ENCODE assay signal across 8 mouse cellular contexts in genomic region chr19:11044996-11045711, GRCm38 (mm10). TPM values are rescaled to one million over a fixed set of nuclear protein-coding genes. Genes with fewer than 3 reads are reported as not detected.
DNase-seq lines count a peak whose midpoint lies in the region; ATAC-seq and TF ChIP-seq lines count a peak whose summit lies in the region.

No protein-coding gene starts in this region.

- peak; percentile 61 for TF ChIP-seq CTCF in heart, postnatal 0 days (IDR thresholded peaks at IDR 0.05; ENCODE audit: low read depth)
- TF ChIP-seq CTCF in lung, embryonic 14.5 days (IDR thresholded peaks at IDR 0.05; ENCODE audit: low read depth) = peak; percentile 64

- H3K36me3 ChIP-seq in forebrain, embryonic 10.5 days (replicated peaks) = no peaks in the 10 kb centered on the region
- no peaks in the 10 kb centered on the region for H3K36me3 ChIP-seq in heart, postnatal 0 days (replicated peaks; ENCODE audit: control insufficient read depth, insufficient read depth, low read length)
- no peaks in the 10 kb centered on the region for H3K36me3 ChIP-seq in lung, embryonic 14.5 days (ENCODE audit: insufficient read depth)
- H3K36me3 ChIP-seq in neural tube, embryonic 15.5 days = no peaks in the 10 kb centered on the region

- H3K9me3 ChIP-seq in forebrain, embryonic 10.5 days = no peaks in the 10 kb centered on the region
- no peaks in the 10 kb centered on the region for H3K9me3 ChIP-seq in heart, postnatal 0 days (replicated peaks; ENCODE audit: control insufficient read depth, low read length)
- H3K9me3 ChIP-seq in lung, embryonic 14.5 days (ENCODE audit: low read depth, low read length) = no peaks in the 10 kb centered on the region
- no peaks in the 10 kb centered on the region for H3K9me3 ChIP-seq in neural tube, embryonic 15.5 days (replicated peaks)

- no peak for TF ChIP-seq EP300 in heart, postnatal 0 days (IDR thresholded peaks at IDR 0.05; ENCODE audit: low read depth)

- H3K27me3 ChIP-seq in forebrain, embryonic 10.5 days (ENCODE audit: poor library complexity, severe bottlenecking) = peaks cover 8% of the 10 kb centered on the region; the same call in 1 of the 2 replicates
- no peaks in the 10 kb centered on the region for H3K27me3 ChIP-seq in heart, postnatal 0 days (ENCODE audit: control insufficient read depth, insufficient read depth, low read length)
- H3K27me3 ChIP-seq in lung, embryonic 14.5 days (ENCODE audit: insufficient read depth, low read length) = no peaks in the 10 kb centered on the region
- no peaks in the 10 kb centered on the region for H3K27me3 ChIP-seq in neural tube, embryonic 15.5 days (replicated peaks)

- H3K27ac ChIP-seq in forebrain, embryonic 10.5 days = peak overlapping the region; percentile 53; the same call in 1 of the 2 replicates
- no peak overlapping the region for H3K27ac ChIP-seq in heart, postnatal 0 days (ENCODE audit: low read depth)
- no peak overlapping the region for H3K27ac ChIP-seq in lung, embryonic 14.5 days (ENCODE audit: low read depth)
- H3K27ac ChIP-seq in neural tube, embryonic 15.5 days (replicated peaks) = no peak overlapping the region

- H3K4me3 ChIP-seq in forebrain, embryonic 10.5 days = peak overlapping the region; percentile 50
- peak overlapping the region; percentile 32 for H3K4me3 ChIP-seq in heart, postnatal 0 days (ENCODE audit: low read depth, low read length)
- peak overlapping the region; percentile 18 for H3K4me3 ChIP-seq in lung, embryonic 14.5 days (ENCODE audit: low read depth, low read length)
- H3K4me3 ChIP-seq in neural tube, embryonic 15.5 days (replicated peaks) = peak overlapping the region; percentile 40

- H3K9ac ChIP-seq in heart, postnatal 0 days (replicated peaks; ENCODE audit: low read depth, low read length) = no peak overlapping the region
- H3K9ac ChIP-seq in lung, embryonic 14.5 days = peak overlapping the region; percentile 18; the same call in 1 of the 2 replicates
- H3K9ac ChIP-seq in neural tube, embryonic 15.5 days (replicated peaks) = peak overlapping the region; percentile 20; the same call in 1 of the 2 replicates

- H3K4me2 ChIP-seq in heart, postnatal 0 days (ENCODE audit: low read depth, low read length) = peak overlapping the region; percentile 65
- H3K4me2 ChIP-seq in lung, embryonic 14.5 days = peak overlapping the region; percentile 56
- peak overlapping the region; percentile 73 for H3K4me2 ChIP-seq in neural tube, embryonic 15.5 days

- H3K4me1 ChIP-seq in forebrain, embryonic 10.5 days = peaks cover 9% of the 10 kb centered on the region
- H3K4me1 ChIP-seq in heart, postnatal 0 days (ENCODE audit: control insufficient read depth, insufficient read depth) = no peaks in the 10 kb centered on the region
- H3K4me1 ChIP-seq in lung, embryonic 14.5 days (ENCODE audit: insufficient read depth) = no peaks in the 10 kb centered on the region
- peaks cover 9% of the 10 kb centered on the region; the same call in 1 of the 2 replicates for H3K4me1 ChIP-seq in neural tube, embryonic 15.5 days

- 8% methylated on average over 35 of the region's 40 CpGs for WGBS in forebrain, embryonic 10.5 days
- WGBS in heart, postnatal 0 days = 6% methylated on average over 39 of the region's 40 CpGs
- WGBS in lung, embryonic 14.5 days = 8% methylated on average over 31 of the region's 40 CpGs
- 7% methylated on average over 35 of the region's 40 CpGs for WGBS in neural tube, embryonic 15.5 days

- peak; percentile 90 for DNase-seq in CD4-positive, CD25-positive, alpha-beta regulatory T cell, adult 2 months (ENCODE audit: low read depth, low spot score)
- DNase-seq in adrenal gland, adult 2 months = peak; percentile 74
- peak; percentile 65 for DNase-seq in forebrain, embryonic 10.5 days (ENCODE audit: extremely low spot score, low spot score)
- peak; percentile 99 for DNase-seq in heart, postnatal 0 days (ENCODE audit: low spot score)
- peak; percentile 65 for DNase-seq in kidney, postnatal 14 days
- DNase-seq in lung, embryonic 14.5 days = peak; percentile 83
- peak; percentile 53 to 55 for DNase-seq in thymus, adult 18-20 months

- peak; percentile 99 for ATAC-seq in heart, postnatal 0 days (ENCODE audit: insufficient read depth, low read depth)
- peak; percentile 100 for ATAC-seq in lung, embryonic 14.5 days (ENCODE audit: insufficient read depth)
- peak; percentile 98 for ATAC-seq in neural tube, embryonic 15.5 days (ENCODE audit: low FRiP score)

RNA-seq across cellular contexts. Expression of gene Ms4a18, which starts 27.3 kb away (rescaled TPM):
- total RNA-seq in adrenal gland, adult 2 months (2021) = not detected
- polyA plus RNA-seq in adrenal gland, adult 2 months (2012; rRNA removed) = not detected in 2 replicates
- not detected in 2 replicates for polyA plus RNA-seq in forebrain, embryonic 10.5 days (2016; fragmentation: Nextera tagmentation; extraction: Ambion mirVana)
- total RNA-seq in heart, postnatal 0 days (2014; rRNA removed; ENCODE audit: low replicate concordance) = not detected in 2 replicates
- polyA plus RNA-seq in heart, postnatal 0 days (2015; fragmentation: Nextera tagmentation; extraction: Ambion mirVana) = not detected in 2 replicates
- polyA plus RNA-seq in lung, embryonic 14.5 days (2014; fragmentation: Nextera tagmentation; extraction: Ambion mirVana) = not detected in 2 replicates
- 1.6 TPM in 1 of 2 replicates, not detected in the other for polyA plus RNA-seq in neural tube, embryonic 15.5 days (2015; fragmentation: Nextera tagmentation; extraction: Ambion mirVana)

RNA-seq across cellular contexts. Expression of gene Ms4a8a, which starts 35.7 kb away (rescaled TPM):
- total RNA-seq in adrenal gland, adult 2 months (2021) = 1 to 10 TPM; 3.5 to 3.9 TPM
- 0.57 and 0.95 TPM in 2 replicates for polyA plus RNA-seq in adrenal gland, adult 2 months (2012; rRNA removed)
- not detected in 2 replicates for polyA plus RNA-seq in forebrain, embryonic 10.5 days (2016; fragmentation: Nextera tagmentation; extraction: Ambion mirVana)
- not detected in 2 replicates for total RNA-seq in heart, postnatal 0 days (2014; rRNA removed; ENCODE audit: low replicate concordance)
- polyA plus RNA-seq in heart, postnatal 0 days (2015; fragmentation: Nextera tagmentation; extraction: Ambion mirVana) = not detected in 2 replicates
- 0.18 TPM in 1 of 2 replicates, not detected in the other for polyA plus RNA-seq in lung, embryonic 14.5 days (2014; fragmentation: Nextera tagmentation; extraction: Ambion mirVana)
- polyA plus RNA-seq in neural tube, embryonic 15.5 days (2015; fragmentation: Nextera tagmentation; extraction: Ambion mirVana) = 2.3 TPM in 1 of 2 replicates, not detected in the other

RNA-seq across cellular contexts. Expression of gene Ms4a15, which starts 52.1 kb away (rescaled TPM):
- not detected for total RNA-seq in adrenal gland, adult 2 months (2021)
- polyA plus RNA-seq in adrenal gland, adult 2 months (2012; rRNA removed) = not detected in 2 replicates
- 0.11 TPM in 1 of 2 replicates, not detected in the other for polyA plus RNA-seq in forebrain, embryonic 10.5 days (2016; fragmentation: Nextera tagmentation; extraction: Ambion mirVana)
- not detected in 2 replicates for total RNA-seq in heart, postnatal 0 days (2014; rRNA removed; ENCODE audit: low replicate concordance)
- polyA plus RNA-seq in heart, postnatal 0 days (2015; fragmentation: Nextera tagmentation; extraction: Ambion mirVana) = not detected in 2 replicates
- polyA plus RNA-seq in lung, embryonic 14.5 days (2014; fragmentation: Nextera tagmentation; extraction: Ambion mirVana) = not detected in 2 replicates
- not detected in 2 replicates for polyA plus RNA-seq in neural tube, embryonic 15.5 days (2015; fragmentation: Nextera tagmentation; extraction: Ambion mirVana)
